Mouse (Mus musculus) MEL (cell line): ENCODE results near the gene 1700017B05Rik. TPM values are rescaled to one million over a fixed set of nuclear protein-coding genes. Genes with fewer than 3 reads are reported as not detected.

Source experiments
- DNase-seq: peaks from one replicate; pipeline ENCODE4 v3.0.0; 2011; ENCODE audit warnings: low read depth, low spot score
- H3K27ac ChIP-seq: 2 replicates; pipeline ENCODE4 v1.5.1; 2012; ENCODE audit warnings: low read depth, mild to moderate bottlenecking, control low read depth, low read length, moderate library complexity; ENCODE audit not compliant: control insufficient read depth
- H3K27me3 ChIP-seq, 2 experiments: fragments of 150-350 bp in 1 of 2; sonication (generic) in 1 of 2; 2 replicates each; pipeline ENCODE4 v1.6.1; 2012; ENCODE audit warnings: low read length in 2 of 2, mild to moderate bottlenecking in 2 of 2, improper control_type of control experiment in 1 of 2, moderate library complexity in 1 of 2; ENCODE audit not compliant: insufficient read depth in 2 of 2, control insufficient read depth in 1 of 2
- H3K36me3 ChIP-seq, 2 experiments: 2 replicates each; pipeline ENCODE4 v1.6.1; 2012 to 2014; ENCODE audit warnings: low read length in 2 of 2, improper control_type of control experiment in 1 of 2, inconsistent platforms in 1 of 2, mild to moderate bottlenecking in 1 of 2; ENCODE audit not compliant: insufficient read depth in 2 of 2, control insufficient read depth in 1 of 2
- H3K4me1 ChIP-seq, 2 experiments: fragments of 150-350 bp in 1 of 2; sonication (generic) in 1 of 2; 2 replicates each; pipeline ENCODE4 v1.6.1; 2012; ENCODE audit warnings: low read length in 2 of 2, improper control_type of control experiment in 1 of 2, mild to moderate bottlenecking in 1 of 2; ENCODE audit not compliant: insufficient read depth in 2 of 2, control insufficient read depth in 1 of 2
- H3K4me3 ChIP-seq, 2 experiments: fragments of 150-350 bp in 1 of 2; sonication (generic) in 1 of 2; 2 replicates each; pipeline ENCODE4 v1.5.1; 2012; ENCODE audit warnings: low read depth in 2 of 2, low read length in 2 of 2, mild to moderate bottlenecking in 2 of 2, moderate library complexity in 2 of 2, control low read depth in 1 of 2, improper control_type of control experiment in 1 of 2; ENCODE audit not compliant: control insufficient read depth in 1 of 2, insufficient read depth in 1 of 2
- H3K79me2 ChIP-seq: 2 replicates; pipeline ENCODE4 v1.6.1; 2012; ENCODE audit warnings: mild to moderate bottlenecking, low read length, moderate library complexity; ENCODE audit not compliant: control insufficient read depth, poor library complexity, insufficient read depth
- H3K9ac ChIP-seq: 2 replicates; pipeline ENCODE4 v1.6.1; 2012; ENCODE audit warnings: low read depth, mild to moderate bottlenecking, control low read depth, low read length, moderate library complexity; ENCODE audit not compliant: control insufficient read depth, poor library complexity, severe bottlenecking
- H3K9me3 ChIP-seq: fragments of 150-350 bp; sonication (generic); replicated peaks from 2 replicates; pipeline ENCODE4 v1.6.1; 2012; ENCODE audit warnings: mild to moderate bottlenecking, low read length, improper control_type of control experiment, moderate library complexity; ENCODE audit not compliant: insufficient read depth
- BHLHE40 ChIP-seq: IDR thresholded peaks from 2 replicates; pipeline ENCODE4 v1.6.1; 2012; ENCODE audit warnings: low read depth, mild to moderate bottlenecking, inconsistent platforms, low read length, improper control_type of control experiment, borderline replicate concordance
- CHD1 ChIP-seq: IDR thresholded peaks from 2 replicates; pipeline ENCODE4 v1.6.1; 2012; ENCODE audit warnings: low read depth, mild to moderate bottlenecking, inconsistent platforms, low read length, improper control_type of control experiment
- CTCF ChIP-seq, 3 experiments: IDR thresholded peaks in 2 of 3; conservative IDR thresholded peaks in 1 of 3; 2 replicates each; pipeline ENCODE4 v1.5.1; 2011 to 2012; ENCODE audit warnings: low read length in 3 of 3, low read depth in 2 of 3, mild to moderate bottlenecking in 2 of 3, improper control_type of control experiment in 1 of 3, inconsistent platforms in 1 of 3, mixed read lengths in 1 of 3, moderate library complexity in 1 of 3; ENCODE audit not compliant: control insufficient read depth in 1 of 3, insufficient read depth in 1 of 3, poor library complexity in 1 of 3, severe bottlenecking in 1 of 3
- E2F4 ChIP-seq: IDR thresholded peaks from 2 replicates; pipeline ENCODE4 v1.6.1; 2011; ENCODE audit warnings: low read depth, low read length, improper control_type of control experiment, borderline replicate concordance
- ELF1 ChIP-seq: IDR thresholded peaks from 2 replicates; pipeline ENCODE4 v1.6.1; 2014; ENCODE audit warnings: low read depth, mild to moderate bottlenecking, inconsistent platforms, low read length, improper control_type of control experiment, moderate library complexity
- EP300 ChIP-seq, 2 experiments: IDR thresholded peaks; 2 replicates each; pipeline ENCODE4 v1.6.1; 2011; ENCODE audit warnings: improper control_type of control experiment in 2 of 2, low read length in 2 of 2, low read depth in 1 of 2, mild to moderate bottlenecking in 1 of 2
- GABPA ChIP-seq: IDR thresholded peaks from 2 replicates; pipeline ENCODE4 v1.6.1; 2012; ENCODE audit warnings: low read depth, mild to moderate bottlenecking, inconsistent platforms, low read length, improper control_type of control experiment, moderate library complexity
- GATA1 ChIP-seq: IDR thresholded peaks from 2 replicates; pipeline ENCODE4 v1.6.1; 2011; ENCODE audit warnings: low read depth, low read length, improper control_type of control experiment
- HCFC1 ChIP-seq: IDR thresholded peaks from 2 replicates; pipeline ENCODE4 v1.6.1; 2012; ENCODE audit warnings: low read depth, mild to moderate bottlenecking, inconsistent platforms, low read length, improper control_type of control experiment, moderate library complexity
- JUND ChIP-seq: IDR thresholded peaks from 2 replicates; pipeline ENCODE4 v1.6.1; 2011; ENCODE audit warnings: low read depth, mild to moderate bottlenecking, improper control_type of control experiment, low read length
- KAT2A ChIP-seq: conservative IDR thresholded peaks from 2 replicates; pipeline ENCODE4 v1.6.1; 2012; ENCODE audit warnings: low read depth, low read length, improper control_type of control experiment, inconsistent platforms
- MAX ChIP-seq: IDR thresholded peaks from 2 replicates; pipeline ENCODE4 v1.6.1; 2011; ENCODE audit warnings: low read length, improper control_type of control experiment
- MEF2A ChIP-seq: IDR thresholded peaks from 2 replicates; pipeline ENCODE4 v1.6.1; 2014; ENCODE audit warnings: low read depth, mild to moderate bottlenecking, inconsistent platforms, low read length, improper control_type of control experiment; ENCODE audit not compliant: poor library complexity, insufficient replicate concordance, severe bottlenecking; ENCODE audit errors: extremely low read depth
- MXI1 ChIP-seq: IDR thresholded peaks from 2 replicates; pipeline ENCODE4 v1.6.1; 2011; ENCODE audit warnings: mild to moderate bottlenecking, low read depth, low read length, improper control_type of control experiment
- MYB ChIP-seq: IDR thresholded peaks from 2 replicates; pipeline ENCODE4 v1.6.1; 2011; ENCODE audit warnings: mild to moderate bottlenecking, low read depth, low read length, improper control_type of control experiment
- NELFE ChIP-seq: IDR thresholded peaks from 2 replicates; pipeline ENCODE4 v1.6.1; 2011; ENCODE audit warnings: low read depth, low read length, improper control_type of control experiment
- NRF1 ChIP-seq: IDR thresholded peaks from 2 replicates; pipeline ENCODE4 v1.6.1; 2014; ENCODE audit warnings: low read depth, mild to moderate bottlenecking, inconsistent platforms, low read length, improper control_type of control experiment, moderate library complexity; ENCODE audit not compliant: poor library complexity, insufficient read depth, severe bottlenecking
- POLR2A ChIP-seq, 2 experiments: IDR thresholded peaks; 2 replicates each; pipeline ENCODE4 v1.6.1; 2011 to 2012; ENCODE audit warnings: low read length in 2 of 2, mild to moderate bottlenecking in 2 of 2, control low read depth in 1 of 2, improper control_type of control experiment in 1 of 2, low read depth in 1 of 2, moderate library complexity in 1 of 2; ENCODE audit not compliant: control insufficient read depth in 1 of 2, insufficient read depth in 1 of 2, poor library complexity in 1 of 2
- POLR2AphosphoS2 ChIP-seq: IDR thresholded peaks from 2 replicates; pipeline ENCODE4 v1.6.1; 2011; ENCODE audit warnings: low read length, improper control_type of control experiment
- POLR2AphosphoS5 ChIP-seq: IDR thresholded peaks from 2 replicates; pipeline ENCODE4 v1.6.1; 2012; ENCODE audit warnings: low read depth, borderline replicate concordance, mild to moderate bottlenecking, inconsistent platforms, low read length, moderate library complexity, mixed read lengths
- RAD21 ChIP-seq: IDR thresholded peaks from 2 replicates; pipeline ENCODE4 v1.6.1; 2011; ENCODE audit warnings: mild to moderate bottlenecking, low read depth, low read length, improper control_type of control experiment
- RCOR1 ChIP-seq: IDR thresholded peaks from 2 replicates; pipeline ENCODE4 v1.6.1; 2012; ENCODE audit warnings: low read depth, mild to moderate bottlenecking, inconsistent platforms, low read length, improper control_type of control experiment
- SIN3A ChIP-seq: IDR thresholded peaks from 2 replicates; pipeline ENCODE4 v1.6.1; 2012; ENCODE audit warnings: low read length, improper control_type of control experiment, inconsistent platforms
- SMC3 ChIP-seq: IDR thresholded peaks from 2 replicates; pipeline ENCODE4 v1.6.1; 2011; ENCODE audit warnings: low read depth, low read length, improper control_type of control experiment
- TAL1 ChIP-seq: IDR thresholded peaks from 2 replicates; pipeline ENCODE4 v1.6.1; 2012; ENCODE audit warnings: mild to moderate bottlenecking, inconsistent platforms, low read length, moderate library complexity, mixed read lengths
- TCF12 ChIP-seq: IDR thresholded peaks from 2 replicates; pipeline ENCODE4 v1.6.1; 2014; ENCODE audit warnings: low read depth, mild to moderate bottlenecking, inconsistent platforms, low read length, improper control_type of control experiment, moderate library complexity
- USF2 ChIP-seq, 2 experiments: IDR thresholded peaks; 2 replicates each; pipeline ENCODE4 v1.6.1; 2011 to 2012; ENCODE audit warnings: improper control_type of control experiment in 2 of 2, low read length in 2 of 2, borderline replicate concordance in 1 of 2, inconsistent platforms in 1 of 2, low read depth in 1 of 2, mild to moderate bottlenecking in 1 of 2; ENCODE audit not compliant: insufficient read depth in 1 of 2
- ZC3H11A ChIP-seq: IDR thresholded peaks from 2 replicates; pipeline ENCODE4 v1.6.1; 2012; ENCODE audit warnings: low read depth, mild to moderate bottlenecking, inconsistent platforms, low read length, improper control_type of control experiment
- ZKSCAN1 ChIP-seq: IDR thresholded peaks from 2 replicates; pipeline ENCODE4 v1.6.1; 2012; ENCODE audit warnings: low read depth, mild to moderate bottlenecking, inconsistent platforms, low read length, improper control_type of control experiment, moderate library complexity
- ZMIZ1 ChIP-seq: IDR thresholded peaks from 2 replicates; pipeline ENCODE4 v1.6.1; 2012; ENCODE audit warnings: low read depth, mild to moderate bottlenecking, inconsistent platforms, low read length, improper control_type of control experiment, moderate library complexity
- polyA plus RNA-seq, 2 experiments: library from polyadenylated mRNA; stranded (reverse) in 1 of 2; unstranded in 1 of 2; fragments of >175 nt in 1 of 2; fragments of >200 nt in 1 of 2; gene quantifications; 2 replicates each; pipeline versions ENCODE4 v1.2.1 to v1.2.4; 2012; ENCODE audit warnings: low replicate concordance in 2 of 2, low read depth in 1 of 2; ENCODE audit not compliant: insufficient read length in 2 of 2, insufficient read depth in 1 of 2, missing spikeins in 1 of 2
- total RNA-seq: library from RNA; depleted of rRNA; stranded (reverse); fragments of 300-350 nt; gene quantifications from 2 replicates; pipeline ENCODE4 v1.2.3, GENCODE M21; 2012

Gene 1700017B05Rik
- total and polyA plus RNA-seq, 3 experiments, result 52.7 to 76.5 TPM; not detected in 1

- Histone ChIP-seq H3K4me3 (peak overlapping the region; percentile 83 to 99), H3K9me3 (no peaks in the 10 kb centered on the region), H3K27ac (peak overlapping the region; percentile 76), H3K27me3 (no peaks in the 10 kb centered on the region), H3K4me1 (peaks cover 2 to 17% of the 10 kb centered on the region in 2 experiments), H3K9ac (peak overlapping the region; percentile 98)
- peak; percentile 57 for DNase-seq
- TF ChIP-seq NELFE, result no peak
- 0 out of 2 replicates have a peak, but pooled peaks have one; percentile 48 for TF ChIP-seq ZMIZ1
- TF ChIP-seq NRF1, result no peak
- TF ChIP-seq RCOR1, result no peak
- TF ChIP-seq USF2 (IDR thresholded peaks at IDR 0.05; ENCODE audit: borderline replicate concordance in 1 of 2, insufficient read depth in 1 of 2, low read depth in 1 of 2, low read length in 2 of 2), result no peak
- TF ChIP-seq, all 39 proteins: peak for 1
- peaks cover 10 to 18% of the 10 kb centered on the region in 2 experiments for H3K36me3 ChIP-seq
- H3K79me2 ChIP-seq, result peaks cover 68% of the 10 kb centered on the region
These were observed 1.5 kb downstream of the 1700017B05Rik start for GRCm38 (mm10) chr9:57260940-57261339.

DNA sequence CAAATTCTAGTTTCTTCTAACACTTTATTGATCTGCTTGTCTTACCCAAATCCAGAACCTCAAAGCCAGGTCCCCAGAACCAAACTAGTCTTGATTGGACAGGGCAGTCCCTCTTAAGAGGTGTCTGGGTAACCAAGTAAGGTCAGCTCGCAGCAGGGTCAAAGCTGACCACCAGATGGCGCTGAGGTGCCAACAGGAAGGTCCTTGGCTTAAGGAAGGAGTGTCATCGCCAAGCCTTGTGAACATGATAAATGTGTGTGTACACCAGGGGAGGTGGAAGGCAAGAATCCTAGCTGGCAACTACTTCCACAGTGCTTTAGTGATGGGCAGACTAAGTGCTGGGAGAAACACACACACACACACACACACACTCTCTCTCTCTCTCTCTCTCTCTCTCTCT is 2.7 kb downstream of the 1700017B05Rik start:
- DNase-seq, result peak; percentile 93
- Histone ChIP-seq H3K4me1 (peaks cover 2 to 17% of the 10 kb centered on the region in 2 experiments), H3K27ac (no peak overlapping the region), H3K4me3 (peak overlapping the region; percentile 10 to 99; a peak in 2 of 4 replicates), H3K9me3 (no peaks in the 10 kb centered on the region), H3K27me3 (no peaks in the 10 kb centered on the region), H3K79me2 (peaks cover 79% of the 10 kb centered on the region), H3K36me3 (peaks cover 10 to 26% of the 10 kb centered on the region in 2 experiments), H3K9ac (no peak overlapping the region)
- TF ChIP-seq CHD1, result no peak
- no peak for TF ChIP-seq POLR2AphosphoS5
- TF ChIP-seq HCFC1, result no peak
- TF ChIP-seq POLR2A (IDR thresholded peaks at IDR 0.05; ENCODE audit: control insufficient read depth in 1 of 2, insufficient read depth in 1 of 2, low read depth in 1 of 2, low read length in 2 of 2, poor library complexity in 1 of 2), result no peak
- TF ChIP-seq RAD21, result peak; percentile 57
- no peak for TF ChIP-seq MEF2A
- peak; percentile 75; the same call in 1 of the 2 replicates for TF ChIP-seq JUND
- TF ChIP-seq GABPA, result no peak
- no peak for TF ChIP-seq BHLHE40
- TF ChIP-seq POLR2AphosphoS2, result no peak
- no peak for TF ChIP-seq E2F4
- TF ChIP-seq MYB, result no peak
- TF ChIP-seq TCF12, result no peak
- TF ChIP-seq EP300 (IDR thresholded peaks at IDR 0.05; ENCODE audit: low read depth in 1 of 2, low read length in 2 of 2), result 0 out of 4 replicates have a peak, but pooled peaks of 1 of the 2 experiments have one; percentile 13
- TF ChIP-seq SIN3A, result peak; percentile 75
- TF ChIP-seq GATA1, result no peak
- 0 out of 2 replicates have a peak, but pooled peaks have one; percentile 35 for TF ChIP-seq ELF1
- no peak for TF ChIP-seq RCOR1
- TF ChIP-seq USF2 (IDR thresholded peaks at IDR 0.05; ENCODE audit: borderline replicate concordance in 1 of 2, insufficient read depth in 1 of 2, low read depth in 1 of 2, low read length in 2 of 2), result no peak
- TF ChIP-seq MAX, result peak; percentile 47; the same call in 1 of the 2 replicates
- TF ChIP-seq KAT2A, result no peak
- TF ChIP-seq ZC3H11A, result peak; percentile 50
- peak; percentile 87 for TF ChIP-seq SMC3
- TF ChIP-seq ZKSCAN1, result no peak
- TF ChIP-seq MXI1, result peak; percentile 55; the same call in 1 of the 2 replicates
- TF ChIP-seq CTCF (IDR thresholded peaks at IDR 0.05 in 2 of 3, conservative IDR thresholded peaks at IDR 0.05 in 1 of 3; ENCODE audit: control insufficient read depth in 1 of 3, insufficient read depth in 1 of 3, low read depth in 2 of 3, low read length in 3 of 3, poor library complexity in 1 of 3, severe bottlenecking in 1 of 3), result peak; percentile 90 to 91 (median 90)
- no peak for TF ChIP-seq TAL1
- no peak for TF ChIP-seq NRF1
